Mouse (Mus musculus): ENCODE measurements around the gene Epop.

DNA sequence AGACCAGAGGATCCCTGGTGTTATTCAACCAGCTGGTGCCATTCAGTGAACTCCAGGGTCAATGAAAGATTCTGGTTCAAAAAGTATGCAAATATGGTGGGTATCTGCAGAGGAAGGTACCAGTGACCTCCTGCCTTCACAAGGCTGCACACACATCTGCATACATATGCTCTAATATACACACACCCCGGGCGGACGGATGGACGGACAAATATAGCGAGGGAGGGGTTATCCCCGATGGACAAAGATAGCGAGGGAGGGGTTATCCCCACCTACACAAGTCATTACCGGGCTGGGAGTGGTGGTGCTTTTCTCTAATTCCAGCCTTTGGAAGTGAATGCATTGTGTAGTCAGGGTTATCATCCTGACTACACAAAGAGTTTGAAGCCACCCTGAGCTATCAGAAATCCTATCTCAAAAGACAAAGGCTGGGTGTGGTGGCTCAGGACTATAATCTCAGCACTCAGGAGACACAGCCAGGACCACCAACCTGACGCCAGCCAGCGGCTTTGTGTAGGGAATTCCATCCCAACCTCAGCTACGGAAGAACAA is 6.0 kb upstream of the Epop start:
- TF ChIP-seq POLR2A (IDR thresholded peaks at IDR 0.05; ENCODE audit: control insufficient read depth, low read depth, low read length): no peak
- no peak for TF ChIP-seq CTCF (IDR thresholded peaks at IDR 0.05; ENCODE audit: control insufficient read depth, insufficient read depth, insufficient replicate concordance, low read depth, low read length)

Measured in testis, adult 2 months (tissue).